Mouse (Mus musculus) MEL (cell line): ENCODE results near the gene Nmnat3. TPM values are rescaled to one million over a fixed set of nuclear protein-coding genes. Genes with fewer than 3 reads are reported as not detected.

Source experiments
- DNase-seq: peaks from one replicate; pipeline ENCODE4 v3.0.0; 2011; ENCODE audit warnings: low read depth, low spot score
- H3K27ac ChIP-seq: 2 replicates; pipeline ENCODE4 v1.5.1; 2012; ENCODE audit warnings: low read depth, mild to moderate bottlenecking, control low read depth, low read length, moderate library complexity; ENCODE audit not compliant: control insufficient read depth
- H3K27me3 ChIP-seq, 2 experiments: fragments of 150-350 bp in 1 of 2; sonication (generic) in 1 of 2; 2 replicates each; pipeline ENCODE4 v1.6.1; 2012; ENCODE audit warnings: low read length in 2 of 2, mild to moderate bottlenecking in 2 of 2, improper control_type of control experiment in 1 of 2, moderate library complexity in 1 of 2; ENCODE audit not compliant: insufficient read depth in 2 of 2, control insufficient read depth in 1 of 2
- H3K36me3 ChIP-seq, 2 experiments: 2 replicates each; pipeline ENCODE4 v1.6.1; 2012 to 2014; ENCODE audit warnings: low read length in 2 of 2, improper control_type of control experiment in 1 of 2, inconsistent platforms in 1 of 2, mild to moderate bottlenecking in 1 of 2; ENCODE audit not compliant: insufficient read depth in 2 of 2, control insufficient read depth in 1 of 2
- H3K4me1 ChIP-seq, 2 experiments: fragments of 150-350 bp in 1 of 2; sonication (generic) in 1 of 2; 2 replicates each; pipeline ENCODE4 v1.6.1; 2012; ENCODE audit warnings: low read length in 2 of 2, improper control_type of control experiment in 1 of 2, mild to moderate bottlenecking in 1 of 2; ENCODE audit not compliant: insufficient read depth in 2 of 2, control insufficient read depth in 1 of 2
- H3K4me3 ChIP-seq, 2 experiments: fragments of 150-350 bp in 1 of 2; sonication (generic) in 1 of 2; 2 replicates each; pipeline ENCODE4 v1.5.1; 2012; ENCODE audit warnings: low read depth in 2 of 2, low read length in 2 of 2, mild to moderate bottlenecking in 2 of 2, moderate library complexity in 2 of 2, control low read depth in 1 of 2, improper control_type of control experiment in 1 of 2; ENCODE audit not compliant: control insufficient read depth in 1 of 2, insufficient read depth in 1 of 2
- H3K79me2 ChIP-seq: 2 replicates; pipeline ENCODE4 v1.6.1; 2012; ENCODE audit warnings: mild to moderate bottlenecking, low read length, moderate library complexity; ENCODE audit not compliant: control insufficient read depth, poor library complexity, insufficient read depth
- H3K9ac ChIP-seq: 2 replicates; pipeline ENCODE4 v1.6.1; 2012; ENCODE audit warnings: low read depth, mild to moderate bottlenecking, control low read depth, low read length, moderate library complexity; ENCODE audit not compliant: control insufficient read depth, poor library complexity, severe bottlenecking
- H3K9me3 ChIP-seq: fragments of 150-350 bp; sonication (generic); replicated peaks from 2 replicates; pipeline ENCODE4 v1.6.1; 2012; ENCODE audit warnings: mild to moderate bottlenecking, low read length, improper control_type of control experiment, moderate library complexity; ENCODE audit not compliant: insufficient read depth
- BHLHE40 ChIP-seq: IDR thresholded peaks from 2 replicates; pipeline ENCODE4 v1.6.1; 2012; ENCODE audit warnings: low read depth, mild to moderate bottlenecking, inconsistent platforms, low read length, improper control_type of control experiment, borderline replicate concordance
- EP300 ChIP-seq, 2 experiments: IDR thresholded peaks; 2 replicates each; pipeline ENCODE4 v1.6.1; 2011; ENCODE audit warnings: improper control_type of control experiment in 2 of 2, low read length in 2 of 2, low read depth in 1 of 2, mild to moderate bottlenecking in 1 of 2
- ETS1 ChIP-seq: IDR thresholded peaks from 2 replicates; pipeline ENCODE4 v1.6.1; 2012; ENCODE audit warnings: low read depth, mild to moderate bottlenecking, inconsistent platforms, low read length, improper control_type of control experiment, moderate library complexity
- GABPA ChIP-seq: IDR thresholded peaks from 2 replicates; pipeline ENCODE4 v1.6.1; 2012; ENCODE audit warnings: low read depth, mild to moderate bottlenecking, inconsistent platforms, low read length, improper control_type of control experiment, moderate library complexity
- GATA1 ChIP-seq: IDR thresholded peaks from 2 replicates; pipeline ENCODE4 v1.6.1; 2011; ENCODE audit warnings: low read depth, low read length, improper control_type of control experiment
- MYC ChIP-seq: IDR thresholded peaks from 2 replicates; pipeline ENCODE4 v1.6.1; 2011; ENCODE audit warnings: low read depth, mild to moderate bottlenecking, low read length, improper control_type of control experiment, moderate library complexity
- NELFE ChIP-seq: IDR thresholded peaks from 2 replicates; pipeline ENCODE4 v1.6.1; 2011; ENCODE audit warnings: low read depth, low read length, improper control_type of control experiment
- NRF1 ChIP-seq: IDR thresholded peaks from 2 replicates; pipeline ENCODE4 v1.6.1; 2014; ENCODE audit warnings: low read depth, mild to moderate bottlenecking, inconsistent platforms, low read length, improper control_type of control experiment, moderate library complexity; ENCODE audit not compliant: poor library complexity, insufficient read depth, severe bottlenecking
- POLR2AphosphoS2 ChIP-seq: IDR thresholded peaks from 2 replicates; pipeline ENCODE4 v1.6.1; 2011; ENCODE audit warnings: low read length, improper control_type of control experiment
- POLR2AphosphoS5 ChIP-seq: IDR thresholded peaks from 2 replicates; pipeline ENCODE4 v1.6.1; 2012; ENCODE audit warnings: low read depth, borderline replicate concordance, mild to moderate bottlenecking, inconsistent platforms, low read length, moderate library complexity, mixed read lengths
- RAD21 ChIP-seq: IDR thresholded peaks from 2 replicates; pipeline ENCODE4 v1.6.1; 2011; ENCODE audit warnings: mild to moderate bottlenecking, low read depth, low read length, improper control_type of control experiment
- RCOR1 ChIP-seq: IDR thresholded peaks from 2 replicates; pipeline ENCODE4 v1.6.1; 2012; ENCODE audit warnings: low read depth, mild to moderate bottlenecking, inconsistent platforms, low read length, improper control_type of control experiment
- TAL1 ChIP-seq: IDR thresholded peaks from 2 replicates; pipeline ENCODE4 v1.6.1; 2012; ENCODE audit warnings: mild to moderate bottlenecking, inconsistent platforms, low read length, moderate library complexity, mixed read lengths
- TBP ChIP-seq: IDR thresholded peaks from 2 replicates; pipeline ENCODE4 v1.8.0; 2011; ENCODE audit warnings: low read depth, low read length, improper control_type of control experiment
- TCF12 ChIP-seq: IDR thresholded peaks from 2 replicates; pipeline ENCODE4 v1.6.1; 2014; ENCODE audit warnings: low read depth, mild to moderate bottlenecking, inconsistent platforms, low read length, improper control_type of control experiment, moderate library complexity
- UBTF ChIP-seq: IDR thresholded peaks from 2 replicates; pipeline ENCODE4 v1.6.1; 2012; ENCODE audit warnings: low read depth, mild to moderate bottlenecking, inconsistent platforms, low read length, improper control_type of control experiment, moderate library complexity, borderline replicate concordance; ENCODE audit not compliant: insufficient read depth
- ZKSCAN1 ChIP-seq: IDR thresholded peaks from 2 replicates; pipeline ENCODE4 v1.6.1; 2012; ENCODE audit warnings: low read depth, mild to moderate bottlenecking, inconsistent platforms, low read length, improper control_type of control experiment, moderate library complexity
- ZMIZ1 ChIP-seq: IDR thresholded peaks from 2 replicates; pipeline ENCODE4 v1.6.1; 2012; ENCODE audit warnings: low read depth, mild to moderate bottlenecking, inconsistent platforms, low read length, improper control_type of control experiment, moderate library complexity
- ZNF384 ChIP-seq: IDR thresholded peaks from 2 replicates; pipeline ENCODE4 v1.6.1; 2012; ENCODE audit warnings: low read depth, mild to moderate bottlenecking, inconsistent platforms, low read length, improper control_type of control experiment
- polyA plus RNA-seq, 2 experiments: library from polyadenylated mRNA; stranded (reverse) in 1 of 2; unstranded in 1 of 2; fragments of >175 nt in 1 of 2; fragments of >200 nt in 1 of 2; gene quantifications; 2 replicates each; pipeline versions ENCODE4 v1.2.1 to v1.2.4; 2012; ENCODE audit warnings: low replicate concordance in 2 of 2, low read depth in 1 of 2; ENCODE audit not compliant: insufficient read length in 2 of 2, insufficient read depth in 1 of 2, missing spikeins in 1 of 2
- total RNA-seq: library from RNA; depleted of rRNA; stranded (reverse); fragments of 300-350 nt; gene quantifications from 2 replicates; pipeline ENCODE4 v1.2.3, GENCODE M21; 2012

Nmnat3 gene
- total and polyA plus RNA-seq, 3 experiments = 14.4 to 15.2 TPM; not detected in 1

GRCm38 (mm10) chr9:98314059-98314650, 26.9 kb downstream of the Nmnat3 start:
- no peaks in the 10 kb centered on the region for H3K9me3 ChIP-seq
- peak overlapping the region; percentile 7 for H3K9ac ChIP-seq
- DNase-seq = peak; percentile 55
- peak overlapping the region; percentile 50 for H3K27ac ChIP-seq
- peak overlapping the region; percentile 39 to 41 for H3K4me3 ChIP-seq
- no peaks in the 10 kb centered on the region for H3K79me2 ChIP-seq
- TF ChIP-seq MYC (no peak), RCOR1 (peak; percentile 90), ETS1 (peak; percentile 57; the same call in 1 of the 2 replicates), GABPA (no peak), BHLHE40 (no peak), GATA1 (peak; percentile 87), POLR2AphosphoS5 (no peak), TAL1 (peak; percentile 42; the same call in 1 of the 2 replicates), TCF12 (peak; percentile 85), ZMIZ1 (no peak), EP300 (IDR thresholded peaks at IDR 0.05; ENCODE audit: low read depth in 1 of 2, low read length in 2 of 2) (peak; percentile 72 to 83), POLR2AphosphoS2 (no peak)
- H3K27me3 ChIP-seq = no peaks in the 10 kb centered on the region
- H3K4me1 ChIP-seq = peaks cover 3 to 14% of the 10 kb centered on the region in 2 experiments
- peaks cover 0 to 9% of the 10 kb centered on the region in 2 experiments; a peak in 2 of 4 replicates for H3K36me3 ChIP-seq

GRCm38 (mm10) chr9:98317897-98318296, 30.7 kb downstream of the Nmnat3 start:
- TF ChIP-seq TBP (no peak), RAD21 (no peak), UBTF (no peak), ZKSCAN1 (no peak), NELFE (no peak), ZNF384 (no peak), NRF1 (no peak)
- TF ChIP-seq, all 39 proteins: peak for 0
- H3K4me3 ChIP-seq = no peak overlapping the region
- no peaks in the 10 kb centered on the region for H3K9me3 ChIP-seq
- H3K27me3 ChIP-seq = no peaks in the 10 kb centered on the region
- H3K36me3 ChIP-seq = peaks cover 0 to 8% of the 10 kb centered on the region in 2 experiments; a peak in 2 of 4 replicates
- peaks cover 3 to 11% of the 10 kb centered on the region in 2 experiments for H3K4me1 ChIP-seq
- no peak overlapping the region for H3K9ac ChIP-seq
- DNase-seq = no peak
- H3K27ac ChIP-seq = no peak overlapping the region
- no peaks in the 10 kb centered on the region for H3K79me2 ChIP-seq
